Comparison of ENCODE assay signal across 8 mouse cellular contexts in genomic region chr6:90604533-90605297, GRCm38 (mm10). TPM values are rescaled to one million over a fixed set of nuclear protein-coding genes. Genes with fewer than 3 reads are reported as not detected.
DNase-seq lines count a peak whose midpoint lies in the region; ATAC-seq and TF ChIP-seq lines count a peak whose summit lies in the region.

Gene Slc41a3, plus strand, starts transcription at chr6:90604725.

- H3ac ChIP-seq in C2C12 (ENCODE audit: control insufficient read depth, insufficient read length, low read depth): peak within 1 kb of the TSS; percentile 44

- no peaks in the 10 kb centered on the region for H3K9me3 ChIP-seq in erythroblast, embryonic 14.5 days (ENCODE audit: control insufficient read depth, low read length)
- H3K9me3 ChIP-seq in heart, embryonic 12.5 days (replicated peaks): no peaks in the 10 kb centered on the region
- H3K9me3 ChIP-seq in liver, embryonic 12.5 days (replicated peaks): no peaks in the 10 kb centered on the region
- H3K9me3 ChIP-seq in stomach, embryonic 15.5 days: no peaks in the 10 kb centered on the region

- under 1% methylated on average over 48 of the region's 49 CpGs for whole genome bisulfite sequencing in heart, embryonic 12.5 days
- 1% methylated on average over 44 of the region's 49 CpGs for WGBS in liver, embryonic 12.5 days (ENCODE audit: insufficient replicate concordance)
- WGBS in stomach, embryonic 15.5 days: 2% methylated on average over 48 of the region's 49 CpGs

- ATAC-seq in heart, embryonic 12.5 days (ENCODE audit: insufficient number of reproducible peaks, low FRiP score): peak; percentile 96
- ATAC-seq in liver, embryonic 12.5 days: peak; percentile 86
- ATAC-seq in stomach, embryonic 15.5 days (ENCODE audit: insufficient read depth, low FRiP score, low read depth): peak; percentile 93

- peak within 1 kb of the TSS; percentile 80 for H3K9ac ChIP-seq in heart, embryonic 12.5 days
- H3K9ac ChIP-seq in liver, embryonic 12.5 days: peak within 1 kb of the TSS; percentile 74
- peak within 1 kb of the TSS; percentile 49; the same call in 1 of the 2 replicates for H3K9ac ChIP-seq in stomach, embryonic 15.5 days

- H3K79me2 ChIP-seq in C2C12 (ENCODE audit: control insufficient read depth, insufficient read depth): no peaks in the 10 kb centered on the region

- H3K79me3 ChIP-seq in C2C12 (ENCODE audit: low read depth): no peaks in the 10 kb centered on the region

- TF ChIP-seq POLR2A in brain, embryonic 14.5 days (IDR thresholded peaks at IDR 0.05; ENCODE audit: borderline replicate concordance, extremely low read depth, insufficient read depth, insufficient read length, poor library complexity, severe bottlenecking): no peak

- peak within 1 kb of the TSS; percentile 25 for H3K4me3 ChIP-seq in C2C12 (ENCODE audit: insufficient read depth, poor library complexity, severe bottlenecking)
- H3K4me3 ChIP-seq in erythroblast, embryonic 14.5 days (replicated peaks): peak within 1 kb of the TSS; percentile 81
- peak within 1 kb of the TSS; percentile 66 for H3K4me3 ChIP-seq in heart, embryonic 12.5 days
- H3K4me3 ChIP-seq in liver, embryonic 12.5 days: peak within 1 kb of the TSS; percentile 74
- H3K4me3 ChIP-seq in stomach, embryonic 15.5 days (replicated peaks): peak within 1 kb of the TSS; percentile 70

- peak within 1 kb of the TSS; percentile 88 for H3K4me2 ChIP-seq in heart, embryonic 12.5 days
- H3K4me2 ChIP-seq in liver, embryonic 12.5 days: peak within 1 kb of the TSS; percentile 91
- H3K4me2 ChIP-seq in stomach, embryonic 15.5 days: peak within 1 kb of the TSS; percentile 94

- peaks cover 82% of the 10 kb centered on the region for H3K4me1 ChIP-seq in erythroblast, embryonic 14.5 days (ENCODE audit: control insufficient read depth)
- H3K4me1 ChIP-seq in heart, embryonic 12.5 days (replicated peaks): peaks cover 45% of the 10 kb centered on the region
- peaks cover 73% of the 10 kb centered on the region for H3K4me1 ChIP-seq in liver, embryonic 12.5 days
- peaks cover 7% of the 10 kb centered on the region; the same call in 1 of the 2 replicates for H3K4me1 ChIP-seq in stomach, embryonic 15.5 days

- no peaks in the 10 kb centered on the region for H3K36me3 ChIP-seq in C2C12 (ENCODE audit: control insufficient read depth, insufficient read depth)
- H3K36me3 ChIP-seq in erythroblast, embryonic 14.5 days (ENCODE audit: control insufficient read depth): peaks cover 15% of the 10 kb centered on the region
- no peaks in the 10 kb centered on the region for H3K36me3 ChIP-seq in heart, embryonic 12.5 days
- H3K36me3 ChIP-seq in liver, embryonic 12.5 days: no peaks in the 10 kb centered on the region
- H3K36me3 ChIP-seq in stomach, embryonic 15.5 days: no peaks in the 10 kb centered on the region

- peak; percentile 87 for DNase-seq in brain, embryonic 14.5 days (ENCODE audit: low read depth)
- DNase-seq in kidney, postnatal 10 days: peak; percentile 97
- DNase-seq in natural killer cell, adult 2 months (ENCODE audit: low spot score in 2 of 2): peak; percentile 89

- peak within 1 kb of the TSS; percentile 5; the same call in 1 of the 2 replicates for H3K27ac ChIP-seq in heart, embryonic 12.5 days (ENCODE audit: poor library complexity, severe bottlenecking)
- peak within 1 kb of the TSS; percentile 87 for H3K27ac ChIP-seq in liver, embryonic 12.5 days
- peak within 1 kb of the TSS; percentile 65 for H3K27ac ChIP-seq in stomach, embryonic 15.5 days

- H3K27me3 ChIP-seq in C2C12 (ENCODE audit: control insufficient read depth, insufficient read depth, insufficient read length): peaks cover 22% of the 10 kb centered on the region
- peaks cover 2% of the 10 kb centered on the region; the same call in 1 of the 2 replicates for H3K27me3 ChIP-seq in erythroblast, embryonic 14.5 days (ENCODE audit: control insufficient read depth)
- no peaks in the 10 kb centered on the region; the same call in 1 of the 2 replicates for H3K27me3 ChIP-seq in heart, embryonic 12.5 days (replicated peaks)
- H3K27me3 ChIP-seq in liver, embryonic 12.5 days (replicated peaks): no peaks in the 10 kb centered on the region
- H3K27me3 ChIP-seq in stomach, embryonic 15.5 days (replicated peaks): no peaks in the 10 kb centered on the region

- TF ChIP-seq CTCF in C2C12 (IDR thresholded peaks at IDR 0.05; ENCODE audit: control insufficient read depth, insufficient read depth, insufficient read length): no peak
- no peak for TF ChIP-seq CTCF in brain, embryonic 14.5 days (IDR thresholded peaks at IDR 0.05; ENCODE audit: borderline replicate concordance, extremely low read depth, insufficient read depth, insufficient read length)

TF ChIP-seq in C2C12, 6 proteins besides CTCF, POLR2A, EP300 and RAD21:
- TF ChIP-seq MAX (IDR thresholded peaks at IDR 0.05) (no peak), FOSL1 (IDR thresholded peaks at IDR 0.05; ENCODE audit: insufficient read depth, low read length, poor library complexity, severe bottlenecking) (no peak), CEBPB (IDR thresholded peaks at IDR 0.05; ENCODE audit: low read depth) (no peak), USF1 (IDR thresholded peaks at IDR 0.05; ENCODE audit: low read depth) (no peak), MYOD1 (IDR thresholded peaks at IDR 0.05; ENCODE audit: control insufficient read depth, insufficient read length, low read depth) (no peak), MYOG (IDR thresholded peaks at IDR 0.05; ENCODE audit: control insufficient read depth, extremely low read depth, insufficient read length) (no peak)
TF ChIP-seq in C2C12: peak in this region for 0.

RNA-seq across cellular contexts. Expression of gene Slc41a3, which starts in this region (rescaled TPM):
- polyA plus RNA-seq in C2C12 (2012; fragmentation: generic; extraction: Trizol): 0.97 TPM
- polyA plus RNA-seq in brain, embryonic 14.5 days (2012; rRNA removed): 2.5 and 4.6 TPM in 2 replicates
- 15.7 and 16.6 TPM in 2 replicates for polyA plus RNA-seq in erythroblast, embryonic 14.5 days (2012)
- polyA plus RNA-seq in heart, embryonic 12.5 days (2016; fragmentation: Nextera tagmentation; extraction: Ambion mirVana): 11.4 and 12.2 TPM in 2 replicates
- polyA plus RNA-seq in liver, embryonic 12.5 days (2016; fragmentation: Nextera tagmentation; extraction: Ambion mirVana): 39.7 and 42.4 TPM in 2 replicates
- polyA plus RNA-seq in stomach, embryonic 15.5 days (2015; fragmentation: Nextera tagmentation; extraction: Ambion mirVana): 6.8 and 7.7 TPM in 2 replicates

Comparison
In these comparisons a context has a peak if more than half of its experiments do, and no peak if none do; other contexts are left out.
1. Peak in every context shown above with its lines: DNase-seq, ATAC-seq, H3K4me3 ChIP-seq and H3K27ac ChIP-seq.
2. H3K4me3 ChIP-seq: peak in every context shown above with its lines; median percentile 81 in erythroblast, embryonic 14.5 days; 74 in liver, embryonic 12.5 days; 70 in stomach, embryonic 15.5 days; 66 in heart, embryonic 12.5 days; 25 in C2C12.
3. H3K27ac ChIP-seq: peak in every context shown above with its lines; median percentile 87 in liver, embryonic 12.5 days; 65 in stomach, embryonic 15.5 days; 5 in heart, embryonic 12.5 days.